Mouse (Mus musculus) megakaryocyte, adult 5-6 weeks (primary cell): ENCODE measurements at regions not wholly inside any gene's neighbourhood (a gene's known extent, or its start where the extent isn't known, plus 50 kb on each side); places are given as distances from the start of the nearest gene placed in this dataset.

ENCODE experiments used
- ATAC-seq: 2 replicates; pipeline ENCODE4 v1.8.0; 2016; ENCODE audit warnings: mild to moderate bottlenecking, inconsistent platforms; ENCODE audit not compliant: poor library complexity, severe bottlenecking

GRCm38 (mm10) chr13:83988517-83988916, 233.6 kb upstream of the Tmem161b start:
- ATAC-seq, result no peak

GRCm38 (mm10) chr13:83997599-83998369, 224.3 kb upstream of the Tmem161b start:
- ATAC-seq, result no peak

GRCm38 (mm10) chr13:84021771-84022170, 200.3 kb upstream of the Tmem161b start:
- no peak for ATAC-seq

GRCm38 (mm10) chr13:84023021-84023420, 199.1 kb upstream of the Tmem161b start:
- ATAC-seq, result no peak

- no peak for ATAC-seq
Measured at GRCm38 (mm10) chr13:84023637-84024036, 198.5 kb upstream of the Tmem161b start.

- ATAC-seq, result no peak
Measured at GRCm38 (mm10) chr13:84025348-84025747, 196.7 kb upstream of the Tmem161b start.

- no peak for ATAC-seq
Measured at GRCm38 (mm10) chr13:84047736-84048135, 174.4 kb upstream of the Tmem161b start.

GRCm38 (mm10) chr13:84052221-84052620, 169.9 kb upstream of the Tmem161b start:
- no peak for ATAC-seq

GRCm38 (mm10) chr13:84054956-84055355, 167.1 kb upstream of the Tmem161b start:
- no peak for ATAC-seq

- ATAC-seq, result no peak
Measured at GRCm38 (mm10) chr13:84055576-84055975, 166.5 kb upstream of the Tmem161b start.

GRCm38 (mm10) chr13:84056451-84056850, 165.6 kb upstream of the Tmem161b start:
- no peak for ATAC-seq

- no peak for ATAC-seq
Measured at GRCm38 (mm10) chr13:84056998-84057397, 165.1 kb upstream of the Tmem161b start.

- ATAC-seq, result no peak
Measured at GRCm38 (mm10) chr13:84057456-84057855, 164.6 kb upstream of the Tmem161b start.

GRCm38 (mm10) chr13:84058251-84058650, 163.8 kb upstream of the Tmem161b start:
- no peak for ATAC-seq

- no peak for ATAC-seq
Measured at GRCm38 (mm10) chr13:84059031-84059651, 163.0 kb upstream of the Tmem161b start.

GRCm38 (mm10) chr13:84059661-84060452, 162.2 kb upstream of the Tmem161b start:
- no peak for ATAC-seq

GRCm38 (mm10) chr13:84060453-84060834, 161.7 kb upstream of the Tmem161b start:
- ATAC-seq, result no peak

- no peak for ATAC-seq
Measured at GRCm38 (mm10) chr13:84060906-84061305, 161.2 kb upstream of the Tmem161b start.

- no peak for ATAC-seq
Measured at GRCm38 (mm10) chr13:84061820-84062480, 160.1 kb upstream of the Tmem161b start.

- no peak for ATAC-seq
Measured at GRCm38 (mm10) chr13:84062616-84063015, 159.5 kb upstream of the Tmem161b start.

GRCm38 (mm10) chr13:84063406-84063805, 158.7 kb upstream of the Tmem161b start:
- no peak for ATAC-seq
